Mouse (Mus musculus): ENCODE data around the gene Mkrn2. TPM values are rescaled to one million over a fixed set of nuclear protein-coding genes. Genes with fewer than 3 reads are reported as not detected.

Gene Mkrn2
- 42.5 and 80.9 TPM in 2 replicates for polyA plus RNA-seq (2012; rRNA removed; ENCODE audit: low replicate concordance)

GRCm38 (mm10) chr6:115601715-115602523 is at the start of gene Mkrn2:
Gene Mkrn2, plus strand, starts transcription at chr6:115601902.

GRCm38 (mm10) chr6:115592458-115592857 is 9.2 kb upstream of the Mkrn2 start, which contains the start of gene Mkrn2os:
Gene Mkrn2os, minus strand, starts transcription at chr6:115592576.

Other genes starting within 250 kb of the Mkrn2 start
- gene Pparg, start 241.0 kb upstream of the Mkrn2 start, polyA plus RNA-seq (2012; rRNA removed; ENCODE audit: low replicate concordance): 7.1 and 13.4 TPM in 2 replicates
- 1.6 and 4.1 TPM in 2 replicates for gene Tsen2, start 57.2 kb upstream of the Mkrn2 start, polyA plus RNA-seq (2012; rRNA removed; ENCODE audit: low replicate concordance)
- 76.9 and 92.7 TPM in 2 replicates for gene Mkrn2os, start 9.3 kb upstream of the Mkrn2 start, polyA plus RNA-seq (2012; rRNA removed; ENCODE audit: low replicate concordance)
- gene Raf1, start 74.7 kb downstream of the Mkrn2 start, polyA plus RNA-seq (2012; rRNA removed; ENCODE audit: low replicate concordance): 83.9 and 105 TPM in 2 replicates
- 0.60 TPM in 1 of 2 replicates, not detected in the other for gene Tmem40, start 160.5 kb downstream of the Mkrn2 start, polyA plus RNA-seq (2012; rRNA removed; ENCODE audit: low replicate concordance)
- 1.6 and 3.9 TPM in 2 replicates for gene Cand2, start 172.6 kb downstream of the Mkrn2 start, polyA plus RNA-seq (2012; rRNA removed; ENCODE audit: low replicate concordance)
- 92.9 and 128 TPM in 2 replicates for gene Rpl32, start 206.8 kb downstream of the Mkrn2 start, polyA plus RNA-seq (2012; rRNA removed; ENCODE audit: low replicate concordance)
- 0.07 TPM in 1 of 2 replicates, not detected in the other for gene Efcab12, start 236.5 kb downstream of the Mkrn2 start, polyA plus RNA-seq (2012; rRNA removed; ENCODE audit: low replicate concordance)